Mouse (Mus musculus) C2C12 (cell line): ENCODE results near the gene Gper1.

Source experiments
- CTCF ChIP-seq: IDR thresholded peaks from one replicate; pipeline ENCODE4 v1.5.1; 2011; ENCODE audit not compliant: control insufficient read depth, insufficient read depth, insufficient read length
- MAX ChIP-seq: IDR thresholded peaks from one replicate; pipeline ENCODE4 v1.6.1; 2011; ENCODE audit warnings: mild to moderate bottlenecking, control low read depth
- USF1 ChIP-seq: IDR thresholded peaks from one replicate; pipeline ENCODE4 v1.6.1; 2011; ENCODE audit warnings: low read depth, mild to moderate bottlenecking, control low read depth, moderate library complexity

- no peak for TF ChIP-seq CTCF
- no peak for TF ChIP-seq USF1
- TF ChIP-seq MAX: no peak
These were observed 25.5 kb upstream of the Gper1 start for GRCm38 (mm10) chr5:139397359-139397916.
